Mouse (Mus musculus) lung, adult 2 months (tissue): Measurements from ENCODE around the gene Ccl25. TPM values are rescaled to one million over a fixed set of nuclear protein-coding genes. Genes with fewer than 3 reads are reported as not detected.
"Not testable (repeated sequence)": the region's sequence is repeated elsewhere in the genome, so short reads cannot be mapped to it uniquely, and the experiment has no call there.

Experiments used
- DNase-seq: peaks from one replicate; pipeline ENCODE4 v3.0.0; 2022
- H3K4me1 ChIP-seq: fragments of 200-500 bp; 2 replicates; pipeline ENCODE4 v1.6.1; 2011; ENCODE audit warnings: low read length; ENCODE audit not compliant: control insufficient read depth, insufficient read depth
- H3K4me3 ChIP-seq: fragments of 200-500 bp; replicated peaks from 2 replicates; pipeline ENCODE3; 2011; ENCODE audit warnings: low read depth, mild to moderate bottlenecking, control low read depth, low read length; ENCODE audit errors: extremely low read depth
- CTCF ChIP-seq: fragments of 200-500 bp; IDR thresholded peaks from 2 replicates; pipeline ENCODE4 v1.5.1; 2011; ENCODE audit warnings: mild to moderate bottlenecking, low read length, control low read depth; ENCODE audit not compliant: insufficient read depth
- POLR2A ChIP-seq: fragments of 200-500 bp; IDR thresholded peaks from 2 replicates; pipeline ENCODE4 v1.6.1; 2011; ENCODE audit warnings: low read depth, mild to moderate bottlenecking, control low read depth, low read length, borderline replicate concordance; ENCODE audit errors: extremely low read depth
- WGBS: fragments of 180-500 bp; shearing (Covaris S2); methylation state at CpG from one replicate; pipeline ENCODE4 v1.1.7; 2018; 5-methylcytosine and 5-hydroxymethylcytosine counted together
- polyA plus RNA-seq: library from polyadenylated mRNA; depleted of rRNA; stranded (reverse); fragments of >200 nt; gene quantifications from 2 replicates; pipeline ENCODE4 v1.2.3, GENCODE M21; 2012

The Ccl25 gene
- polyA plus RNA-seq, 1 experiment = 3.6 TPM

DNA sequence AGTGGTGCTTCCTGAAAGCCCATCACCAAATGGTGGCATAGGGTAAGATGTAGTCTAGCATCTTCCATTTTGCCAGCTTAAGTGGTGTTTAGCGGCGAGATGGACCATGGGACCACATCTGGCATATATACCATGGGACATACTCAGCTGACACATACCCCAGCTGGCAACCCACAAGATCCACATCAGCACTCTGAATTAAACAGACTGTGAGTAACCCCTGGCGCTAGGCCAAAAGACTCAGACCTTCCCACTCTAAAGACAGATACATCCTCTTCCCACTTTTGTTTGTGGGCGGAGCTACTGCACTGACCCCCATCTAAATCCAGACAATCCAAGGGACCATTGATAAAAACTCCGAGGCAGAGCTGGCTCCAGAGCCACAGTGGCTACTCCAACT is 4.0 kb downstream of the Ccl25 start:
- 80% methylated on average over 5 of the region's 5 CpGs for WGBS
- Histone ChIP-seq H3K4me3 (no peak overlapping the region), H3K4me1 (peaks cover 6% of the 10 kb centered on the region)
- no peak for DNase-seq
- TF ChIP-seq POLR2A = no peak
- no peak for TF ChIP-seq CTCF

DNA sequence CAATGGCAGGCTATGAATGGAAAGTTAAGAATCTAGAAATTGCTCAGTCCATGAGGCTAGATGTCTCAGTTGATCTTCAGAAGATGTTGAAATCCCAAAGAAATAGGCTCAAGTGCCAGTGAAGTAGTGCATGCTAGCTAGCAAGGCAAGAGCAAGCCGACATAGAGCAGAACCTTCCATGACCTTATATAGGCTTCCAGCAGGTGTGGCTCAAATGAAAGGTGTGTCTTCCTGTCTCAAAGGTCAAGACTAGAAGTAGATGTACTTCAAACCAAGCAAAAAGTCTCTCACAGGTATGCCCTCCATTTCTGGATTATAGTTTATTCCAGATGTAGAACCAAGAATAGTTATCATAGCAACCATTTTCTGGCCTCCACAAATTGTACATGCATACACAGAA is 9.0 kb downstream of the Ccl25 start:
- Histone ChIP-seq H3K4me3 (no peak overlapping the region), H3K4me1 (no peaks in the 10 kb centered on the region)
- TF ChIP-seq CTCF (no peak), POLR2A (no peak)
- WGBS = 92% methylated on average over 1 of the region's 1 CpGs
- no peak for DNase-seq

DNA sequence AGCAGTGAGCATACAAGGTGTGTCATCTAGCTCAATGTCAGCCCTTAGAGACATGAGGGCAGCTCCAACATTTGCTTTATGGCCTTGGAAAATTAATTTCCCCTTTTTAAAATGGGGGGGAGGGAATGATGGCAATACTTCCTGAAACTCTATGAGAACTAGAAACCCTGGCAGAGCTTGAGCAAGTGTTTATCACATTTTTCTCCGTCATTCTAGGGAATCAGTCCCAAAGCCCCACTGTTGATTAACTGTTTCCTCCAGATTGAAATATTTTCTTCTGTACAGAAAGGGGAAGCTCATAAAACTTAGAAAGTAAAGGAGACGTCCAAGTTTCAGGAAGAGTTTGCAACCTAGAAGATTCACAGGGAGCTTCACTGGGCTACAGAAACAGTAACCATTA is 10.7 kb downstream of the Ccl25 start:
- WGBS = 66% methylated on average over 2 of the region's 2 CpGs
- TF ChIP-seq CTCF (no peak), POLR2A (no peak)
- Histone ChIP-seq H3K4me1 (no peaks in the 10 kb centered on the region), H3K4me3 (no peak overlapping the region)
- no peak for DNase-seq

DNA sequence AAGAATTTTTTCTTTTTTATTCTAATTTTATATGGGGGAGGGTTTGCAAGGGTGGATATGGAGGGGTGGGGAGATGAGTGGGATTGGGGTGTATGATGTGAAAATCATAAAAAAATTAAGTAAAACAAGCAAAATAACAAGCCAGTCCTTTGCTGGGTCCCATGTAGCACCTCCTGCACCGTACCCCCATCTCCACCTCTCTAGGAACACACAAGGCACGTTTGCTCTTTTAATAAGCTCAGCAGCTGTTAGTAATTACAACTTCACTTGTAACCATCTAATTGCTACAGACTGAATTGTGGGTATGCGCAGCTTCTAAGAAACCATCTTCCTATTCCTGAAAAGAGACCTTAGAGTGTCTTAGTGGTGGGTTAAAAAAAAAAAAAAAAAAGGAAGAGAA is 15.2 kb downstream of the Ccl25 start:
- WGBS = 83% methylated on average over 3 of the region's 3 CpGs
- Histone ChIP-seq H3K4me3 (no peak overlapping the region), H3K4me1 (no peaks in the 10 kb centered on the region)
- DNase-seq = no peak
- TF ChIP-seq CTCF (no peak), POLR2A (no peak)

DNA sequence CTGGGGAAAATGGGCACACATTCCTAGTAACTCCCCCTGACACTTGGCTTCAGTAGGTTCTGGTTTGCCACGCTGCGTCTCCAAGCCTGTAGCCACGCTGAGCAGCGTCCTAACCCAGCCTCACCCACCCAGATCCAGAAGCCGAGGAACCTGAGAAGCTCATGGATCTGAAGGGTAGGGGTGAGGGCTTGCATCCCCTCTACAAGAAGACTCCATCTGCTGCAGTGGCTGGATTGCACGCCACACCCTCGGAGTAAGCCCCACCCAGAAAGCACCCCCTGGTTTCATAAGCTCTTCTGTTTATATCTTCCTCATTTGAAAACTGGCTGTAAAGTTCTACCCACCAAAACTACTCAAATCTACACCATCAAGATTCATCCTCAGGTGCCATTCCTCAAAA is 22.7 kb downstream of the Ccl25 start:
- Histone ChIP-seq H3K4me3 (no peak overlapping the region), H3K4me1 (no peaks in the 10 kb centered on the region)
- no peak for DNase-seq
- no peak for TF ChIP-seq CTCF
- no peak for TF ChIP-seq POLR2A
- WGBS = 42% methylated on average over 7 of the region's 7 CpGs

DNA sequence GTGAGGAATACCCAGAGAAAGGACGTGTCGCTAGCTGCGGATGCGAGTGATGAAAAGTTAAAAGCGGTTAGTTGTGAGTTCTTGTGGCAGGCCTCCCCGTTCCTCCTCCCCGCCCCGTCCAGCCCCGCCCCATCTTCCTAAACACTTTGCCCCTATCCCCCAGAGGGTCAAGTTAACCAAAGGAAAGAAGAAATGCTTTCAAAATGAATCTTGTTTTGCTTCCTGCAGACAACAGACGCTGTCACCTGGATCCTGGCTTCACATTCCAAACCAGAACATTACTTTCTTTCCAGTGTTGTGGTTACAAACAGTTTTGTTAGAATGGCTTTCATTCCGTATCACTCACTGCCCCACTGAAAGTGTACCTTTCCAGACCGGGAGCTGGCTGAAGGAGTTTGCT is 23.3 kb downstream of the Ccl25 start:
- no peak overlapping the region for H3K4me3 ChIP-seq
- no peak for TF ChIP-seq POLR2A
- TF ChIP-seq CTCF = no peak
- WGBS = 28% methylated on average over 12 of the region's 12 CpGs
- DNase-seq = no peak
- no peaks in the 10 kb centered on the region for H3K4me1 ChIP-seq

DNA sequence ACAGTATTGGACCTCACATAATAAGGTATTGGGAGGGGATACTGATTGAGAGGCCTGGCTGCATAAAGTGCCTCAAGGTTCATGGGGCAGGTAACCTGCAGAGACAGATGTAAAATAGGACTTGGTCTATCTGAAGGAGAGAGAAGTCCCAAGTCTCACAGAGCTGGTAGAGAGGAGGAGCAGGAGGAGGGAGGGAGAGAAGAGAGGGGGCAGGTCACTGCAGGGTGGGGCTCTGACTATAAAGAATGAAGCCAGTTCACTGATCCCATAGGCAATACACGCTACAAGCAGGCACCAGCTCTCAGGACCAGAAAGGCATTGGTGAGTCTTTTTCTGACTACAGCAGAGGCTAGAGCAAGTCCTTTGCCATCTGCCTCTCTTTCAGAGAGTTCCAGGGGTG is 24.3 kb downstream of the Ccl25 start:
- TF ChIP-seq POLR2A = no peak
- TF ChIP-seq CTCF = no peak
- 43% methylated on average over 1 of the region's 1 CpGs for WGBS
- DNase-seq = no peak
- H3K4me3 ChIP-seq = no peak overlapping the region
- no peaks in the 10 kb centered on the region for H3K4me1 ChIP-seq

DNA sequence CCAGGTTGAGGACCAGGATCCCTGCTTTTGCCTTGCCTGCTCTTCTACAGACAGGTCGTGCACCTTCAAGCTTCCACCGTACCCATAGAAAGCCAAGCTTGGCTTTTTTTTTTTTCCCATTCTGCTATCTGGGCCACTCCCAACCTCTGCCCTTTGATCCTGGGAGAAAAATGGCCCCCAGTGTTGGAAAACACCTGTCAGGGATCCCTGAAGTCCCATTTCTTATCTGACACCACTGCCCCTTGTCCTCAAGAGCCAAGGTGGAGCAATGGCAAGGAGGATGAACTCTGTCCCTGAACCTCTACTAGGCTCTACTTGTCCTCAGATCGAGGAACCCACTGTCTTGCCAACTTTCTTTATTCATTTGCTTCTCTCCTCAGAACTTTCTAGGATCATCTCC is 25.6 kb downstream of the Ccl25 start:
- WGBS = 74% methylated on average over 3 of the region's 3 CpGs
- TF ChIP-seq CTCF (no peak), POLR2A (no peak)

DNA sequence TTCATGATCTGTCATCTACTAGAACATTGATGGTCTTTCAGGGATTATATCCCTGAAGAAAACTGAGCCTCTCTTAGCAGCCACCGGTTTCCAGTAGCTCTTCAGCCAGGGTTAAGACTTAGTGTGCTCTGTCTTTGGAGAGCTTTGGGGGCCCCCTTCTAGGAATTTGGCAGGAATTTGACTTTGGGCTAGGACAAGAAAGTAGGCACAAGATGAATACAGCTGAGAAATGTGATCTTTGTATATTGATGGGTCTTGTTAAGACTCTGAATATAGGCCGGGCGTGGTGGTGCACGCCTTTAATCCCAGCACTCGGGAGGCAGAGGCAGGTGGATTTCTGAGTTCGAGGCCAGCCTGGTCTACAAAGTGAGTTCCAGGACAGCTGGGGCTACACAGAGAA is 27.6 kb downstream of the Ccl25 start:
- not testable (repeated sequence) for H3K4me1 ChIP-seq, H3K4me3 ChIP-seq, DNase-seq
- WGBS = 88% methylated on average over 6 of the region's 6 CpGs

More for the DNA sequence above, 25.6 kb downstream of the Ccl25 start:
- Histone ChIP-seq H3K4me3 (no peak overlapping the region), H3K4me1 (no peaks in the 10 kb centered on the region)
- DNase-seq = no peak

DNA sequence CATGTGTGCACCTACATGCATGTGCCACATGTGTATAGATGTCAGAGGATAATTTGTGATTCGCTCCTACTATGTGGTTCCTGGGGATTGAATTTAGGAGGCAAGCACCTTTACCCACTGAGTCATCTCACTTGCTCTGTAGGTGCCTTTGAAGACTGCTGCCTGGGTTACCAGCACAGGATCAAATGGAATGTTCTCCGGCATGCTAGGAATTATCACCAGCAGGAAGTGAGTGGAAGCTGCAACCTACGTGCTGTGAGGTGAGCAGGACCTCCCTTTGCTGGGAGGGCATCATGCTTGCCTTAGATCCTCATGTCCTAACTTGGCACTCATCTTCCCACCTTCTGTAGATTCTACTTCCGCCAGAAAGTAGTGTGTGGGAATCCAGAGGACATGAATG is 28.7 kb downstream of the Ccl25 start:
- TF ChIP-seq CTCF (no peak), POLR2A (no peak)
- Histone ChIP-seq H3K4me3 (no peak overlapping the region), H3K4me1 (no peaks in the 10 kb centered on the region)
- 81% methylated on average over 4 of the region's 4 CpGs for WGBS
- DNase-seq = no peak

DNA sequence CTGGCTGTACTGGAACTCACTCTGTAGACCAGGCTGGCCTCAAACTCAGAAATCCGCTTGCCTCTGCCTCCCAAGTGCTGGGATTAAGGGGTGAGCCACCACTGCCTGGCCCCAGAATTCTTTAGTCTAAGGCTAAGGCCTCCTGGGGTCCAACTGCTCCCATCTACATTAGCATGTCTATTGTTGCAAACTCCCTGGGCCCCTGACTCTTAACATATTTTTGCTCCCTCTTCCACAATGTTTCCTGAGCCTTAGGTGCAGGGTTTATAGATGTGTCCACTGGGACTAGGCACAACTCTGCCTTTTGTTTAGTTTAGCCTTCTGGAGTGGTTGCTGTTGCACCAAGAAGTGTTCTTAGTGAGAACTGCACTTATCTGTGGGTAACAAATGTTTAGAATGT is 29.5 kb downstream of the Ccl25 start:
- no peaks in the 10 kb centered on the region for H3K4me1 ChIP-seq
- H3K4me3 ChIP-seq = no peak overlapping the region
- WGBS = 83% methylated on average over 1 of the region's 1 CpGs
- DNase-seq = no peak
- TF ChIP-seq CTCF (no peak), POLR2A (no peak)
